Mouse (Mus musculus) liver, embryonic 14.5 days (tissue): ENCODE measurements at regions not wholly inside any gene's neighbourhood (a gene's known extent, or its start where the extent isn't known, plus 50 kb on each side); places are given as distances from the start of the nearest gene placed in this dataset.

ENCODE experiments used
- CTCF ChIP-seq: IDR thresholded peaks from 2 replicates; pipeline ENCODE4 v1.5.1; 2016; ENCODE audit warnings: antibody characterized with exemption, low read depth, control low read depth
- EP300 ChIP-seq: IDR thresholded peaks from 2 replicates; pipeline ENCODE4 v1.6.1; 2016; ENCODE audit warnings: antibody characterized with exemption, low read depth

GRCm38 (mm10) chr14:24843626-24844025 is 356.7 kb downstream of the Rps24 start:
- TF ChIP-seq CTCF: no peak
- TF ChIP-seq EP300: no peak
